In genomic region chr8:74659950-74660349, GRCm38 (mm10) we compare ENCODE assay signal across 21 mouse cellular contexts.
DNase-seq lines count a peak whose midpoint lies in the region; ATAC-seq and TF ChIP-seq lines count a peak whose summit lies in the region.
"Had no signal": no experiment of that assay in that cellular context is flagged by ENCODE, and none has a peak within 500 bp of the region (broad histone marks: within the 10 kb centered on the region; RNA-seq: fewer than 3 reads in every experiment).

No protein-coding gene starts in this region.

- H3K27ac ChIP-seq in gastrocnemius, adult 2 months: no peak overlapping the region
- no peak overlapping the region for H3K27ac ChIP-seq in limb, embryonic 14.5 days (replicated peaks; ENCODE audit: low read depth, low read length)
- no peak overlapping the region for H3K27ac ChIP-seq in limb, embryonic 10.5 days
- H3K27ac ChIP-seq: heart, embryonic 15.5 days; intestine, embryonic 15.5 days; limb, embryonic 13.5 days; midbrain, embryonic 13.5 days; neural tube, embryonic 12.5 days; stomach, embryonic 15.5 days had no signal

- H3K9ac ChIP-seq in limb, embryonic 14.5 days (ENCODE audit: low read depth, low read length, severe bottlenecking): no peak overlapping the region
- H3K9ac ChIP-seq: heart, embryonic 15.5 days; intestine, embryonic 15.5 days; limb, embryonic 13.5 days; midbrain, embryonic 13.5 days; neural tube, embryonic 12.5 days; stomach, embryonic 15.5 days had no signal

- H3K36me3 ChIP-seq in limb, embryonic 14.5 days (ENCODE audit: control insufficient read depth, insufficient read depth, low read length): no peaks in the 10 kb centered on the region
- no peaks in the 10 kb centered on the region for H3K36me3 ChIP-seq in limb, embryonic 10.5 days
- H3K36me3 ChIP-seq: G1E; heart, embryonic 15.5 days; intestine, embryonic 15.5 days; limb, embryonic 13.5 days; midbrain, embryonic 13.5 days; neural tube, embryonic 12.5 days; stomach, embryonic 15.5 days had no signal

- intact Hi-C loops in gastrocnemius, postnatal 14 days (cut with DNase I; ENCODE audit: low total_unique reads): no loop called here
- intact Hi-C loops in gastrocnemius, adult 2 months (cut with DNase I): no loop called here

- no peak for TF ChIP-seq POLR2A in limb, embryonic 14.5 days (IDR thresholded peaks at IDR 0.05; ENCODE audit: borderline replicate concordance, extremely low read depth, insufficient read depth, insufficient read length)

- H3K9me3 ChIP-seq in limb, embryonic 14.5 days (ENCODE audit: control insufficient read depth, low read length): no peaks in the 10 kb centered on the region
- H3K9me3 ChIP-seq in limb, embryonic 10.5 days (replicated peaks): no peaks in the 10 kb centered on the region
- H3K9me3 ChIP-seq: heart, embryonic 15.5 days; intestine, embryonic 15.5 days; limb, embryonic 13.5 days; midbrain, embryonic 13.5 days; neural tube, embryonic 12.5 days; stomach, embryonic 15.5 days had no signal

- peak; percentile 4 for DNase-seq in gastrocnemius, postnatal 14 days
- no peak for DNase-seq in gastrocnemius, adult 2 months
- DNase-seq in limb, embryonic 14.5 days (ENCODE audit: low spot score): peak; percentile 9
- no peak for DNase-seq in limb, embryonic 10.5 days (ENCODE audit: low spot score)
- peak; percentile 73 to 83 for DNase-seq in cerebellum, postnatal 10 days
- DNase-seq in spleen, adult 18-20 months: no peak
- no peak for DNase-seq in adrenal gland, postnatal 4 days (ENCODE audit: low spot score in 2 of 2)
- DNase-seq: adrenal gland, postnatal 25 days; heart, postnatal 4 days; kidney, postnatal 4 days; layer of hippocampus, adult 9-11 months; thymus, adult 18-20 months had no signal

- no peak overlapping the region for H3K4me2 ChIP-seq in limb, embryonic 14.5 days (replicated peaks; ENCODE audit: low read depth, low read length, severe bottlenecking)
- H3K4me2 ChIP-seq: heart, embryonic 15.5 days; intestine, embryonic 15.5 days; limb, embryonic 13.5 days; midbrain, embryonic 13.5 days; neural tube, embryonic 12.5 days; stomach, embryonic 15.5 days had no signal

- ATAC-seq in limb, embryonic 14.5 days (ENCODE audit: low FRiP score, low read depth): no peak
- ATAC-seq in erythroblast, adult 5-6 weeks (replicated peaks; ENCODE audit: low FRiP score, poor library complexity, severe bottlenecking): no peak
- ATAC-seq: intestine, embryonic 15.5 days; lung, postnatal 0 days; midbrain, embryonic 13.5 days had no signal

- H3K27me3 ChIP-seq in limb, embryonic 14.5 days (ENCODE audit: control insufficient read depth, insufficient read depth, low read length): no peaks in the 10 kb centered on the region
- H3K27me3 ChIP-seq in limb, embryonic 10.5 days (ENCODE audit: low read depth, poor library complexity, severe bottlenecking): no peaks in the 10 kb centered on the region
- H3K27me3 ChIP-seq: heart, embryonic 15.5 days; intestine, embryonic 15.5 days; limb, embryonic 13.5 days; midbrain, embryonic 13.5 days; neural tube, embryonic 12.5 days; stomach, embryonic 15.5 days had no signal

- H3K4me1 ChIP-seq in limb, embryonic 14.5 days (ENCODE audit: control insufficient read depth, insufficient read depth, low read length): no peaks in the 10 kb centered on the region
- no peaks in the 10 kb centered on the region for H3K4me1 ChIP-seq in limb, embryonic 10.5 days
- H3K4me1 ChIP-seq: heart, embryonic 15.5 days; intestine, embryonic 15.5 days; midbrain, embryonic 13.5 days; neural tube, embryonic 12.5 days; stomach, embryonic 15.5 days had no signal

- no peak overlapping the region for H3K4me3 ChIP-seq in gastrocnemius, adult 2 months
- no peak overlapping the region for H3K4me3 ChIP-seq in limb, embryonic 14.5 days (replicated peaks; ENCODE audit: low read length)
- no peak overlapping the region for H3K4me3 ChIP-seq in limb, embryonic 10.5 days
- H3K4me3 ChIP-seq: heart, embryonic 15.5 days; intestine, embryonic 15.5 days; limb, embryonic 13.5 days; midbrain, embryonic 13.5 days; neural tube, embryonic 12.5 days; stomach, embryonic 15.5 days had no signal

- 84% methylated on average over 1 of the region's 1 CpGs for WGBS in limb, embryonic 14.5 days
- WGBS in limb, embryonic 10.5 days: 93% methylated on average over 1 of the region's 1 CpGs

- no peak for TF ChIP-seq CTCF in gastrocnemius, adult 2 months (IDR thresholded peaks at IDR 0.05)

Comparison
In these comparisons a context has a peak if more than half of its experiments do, and no peak if none do; other contexts are left out.
1. DNase-seq: peak in gastrocnemius, postnatal 14 days (single experiment), limb, embryonic 14.5 days (single experiment) and cerebellum, postnatal 10 days (2 of 2); none in gastrocnemius, adult 2 months (single experiment), limb, embryonic 10.5 days (single experiment), spleen, adult 18-20 months (0 of 2) and adrenal gland, postnatal 4 days (0 of 2).